Mouse (Mus musculus) heart, adult 2 months (tissue): ENCODE measurements around the gene Tbc1d10c.

Experiments
- CTCF ChIP-seq: fragments of 200-600 bp; IDR thresholded peaks from 2 replicates; pipeline ENCODE4 v1.8.1; 2022; ENCODE audit warnings: antibody characterized with exemption, mild to moderate bottlenecking, moderate library complexity
- EP300 ChIP-seq: fragments of 200-500 bp; IDR thresholded peaks from 2 replicates; pipeline ENCODE4 v1.6.1; 2011; ENCODE audit warnings: low read depth, low read length, control low read depth; ENCODE audit not compliant: insufficient read depth

GRCm38 (mm10) chr19:4142416-4143173 is 48.5 kb downstream of the Tbc1d10c start:
- TF ChIP-seq EP300 (no peak), CTCF (no peak)
